Mouse (Mus musculus) bone marrow, adult 2 months (tissue): ENCODE results near the gene Slx1b.

Experiments
- CTCF ChIP-seq: fragments of 200-500 bp; IDR thresholded peaks from 2 replicates; pipeline ENCODE4 v1.5.1; 2011; ENCODE audit warnings: low read length, control low read depth; ENCODE audit not compliant: control insufficient read depth, insufficient read depth
- POLR2A ChIP-seq: fragments of 200-500 bp; IDR thresholded peaks from 2 replicates; pipeline ENCODE4 v1.6.1; 2011; ENCODE audit warnings: low read depth, mild to moderate bottlenecking, control low read depth, low read length, borderline replicate concordance; ENCODE audit not compliant: control insufficient read depth

GRCm38 (mm10) chr7:126725077-126725476 is 29.5 kb upstream of the Slx1b start:
- TF ChIP-seq POLR2A (no peak), CTCF (no peak)
